Mouse (Mus musculus): Measurements from ENCODE around the gene Gm10273.

GRCm38 (mm10) chr10:59368729-59369128 lies 26.7 kb upstream of the Gm10273 start:
- TF ChIP-seq CTCF (IDR thresholded peaks at IDR 0.05; ENCODE audit: extremely low read depth, insufficient read depth, low read length) (no peak), POLR2A (IDR thresholded peaks at IDR 0.05; ENCODE audit: extremely low read depth, insufficient read depth, low read length) (no peak)

Measured in cortical plate, adult 2 months (tissue).